Mouse (Mus musculus) forelimb bud, embryonic 11.5 days (tissue): ENCODE results near the gene Arid5b.

Experiments used
- DNase-seq: peaks from one replicate; pipeline ENCODE4 v3.0.0-alpha.2; 2012; ENCODE audit warnings: low read depth, low spot score

Gene Arid5b

GRCm38 (mm10) chr10:68087722-68088121 is 190.8 kb downstream of the Arid5b start:
- no peak for DNase-seq

- no peak for DNase-seq
These were observed 191.6 kb downstream of the Arid5b start for GRCm38 (mm10) chr10:68086973-68087372.

- DNase-seq: no peak
These were observed 193.0 kb downstream of the Arid5b start for GRCm38 (mm10) chr10:68085574-68085973.

DNA sequence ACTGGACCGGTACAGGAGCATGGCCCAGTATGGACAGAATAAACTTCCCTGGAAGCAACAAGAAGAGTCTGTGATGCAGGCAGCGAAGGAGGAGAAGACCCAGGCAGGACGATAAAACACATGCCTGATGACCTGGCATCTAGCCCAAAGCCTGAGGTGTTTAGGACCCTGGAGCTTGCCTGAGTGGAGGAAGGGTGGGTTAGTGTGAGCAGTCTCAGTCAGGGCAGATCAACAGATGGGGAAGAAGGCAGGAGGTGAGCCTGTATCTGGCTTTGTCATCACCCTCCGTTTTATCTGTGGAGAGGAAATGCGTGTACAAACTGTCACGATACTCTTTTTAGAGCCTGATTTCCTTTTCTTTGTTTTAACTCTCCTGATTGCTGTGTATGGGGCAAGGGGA is 196.8 kb downstream of the Arid5b start:
- DNase-seq: no peak

DNA sequence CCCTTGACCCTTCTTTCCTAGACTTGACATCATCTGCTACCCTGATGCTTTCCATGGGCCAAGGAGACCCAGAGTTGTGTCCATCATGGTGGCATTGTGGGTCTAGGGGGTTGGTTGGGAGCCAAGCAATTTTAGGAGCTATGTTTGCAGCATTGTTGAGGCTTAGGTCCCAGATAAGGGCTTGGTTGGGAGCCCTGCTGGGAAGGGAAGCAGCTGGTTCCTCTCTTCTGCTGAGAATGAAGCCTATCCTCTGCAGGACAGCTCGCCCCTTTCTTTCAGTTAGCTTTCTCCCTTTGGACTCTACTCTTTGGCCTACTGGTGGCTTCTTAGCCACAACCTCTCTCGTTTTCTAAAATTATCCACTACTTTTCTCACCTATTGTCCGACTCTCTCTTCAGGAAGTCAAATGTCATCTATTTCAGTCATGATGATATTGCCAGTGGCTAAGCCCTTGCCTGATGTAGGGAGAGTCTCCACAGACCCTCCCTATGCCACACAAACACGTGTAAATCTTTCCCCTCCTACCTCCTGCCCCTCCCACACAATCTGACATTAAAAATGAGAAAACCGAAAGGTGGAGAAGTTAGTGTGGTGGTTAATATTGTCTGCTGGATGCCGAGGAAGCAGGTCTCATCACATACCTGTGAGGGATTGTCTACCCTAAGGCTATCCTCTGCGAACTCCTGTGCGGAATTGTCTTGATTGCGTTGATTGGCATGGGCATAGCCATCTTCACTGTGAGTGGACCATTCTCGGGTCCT is 198.4 kb downstream of the Arid5b start:
- DNase-seq: no peak

- DNase-seq: no peak
These were observed 199.8 kb downstream of the Arid5b start for GRCm38 (mm10) chr10:68078708-68079107.

DNA sequence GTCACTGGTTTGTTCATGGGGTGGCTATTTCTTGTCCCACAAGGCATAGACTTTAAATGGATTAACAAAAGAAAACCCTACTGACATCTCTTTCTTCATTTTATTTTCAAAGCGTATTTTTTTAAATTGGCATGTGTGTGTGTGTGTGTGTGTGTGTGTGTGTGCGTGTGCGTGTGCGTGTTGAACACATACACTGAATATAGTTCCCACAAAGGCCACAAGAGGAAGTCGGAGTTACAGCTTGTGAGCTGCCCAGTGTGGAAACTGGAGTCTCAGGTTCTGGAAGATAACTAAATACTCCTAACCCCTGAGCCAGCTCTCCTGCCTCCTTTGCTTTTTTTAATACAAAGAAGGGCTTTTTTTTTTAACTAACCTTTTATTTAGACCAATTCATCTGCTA is 203.4 kb downstream of the Arid5b start:
- DNase-seq: no peak

GRCm38 (mm10) chr10:68074291-68074690 is 204.2 kb downstream of the Arid5b start:
- no peak for DNase-seq

DNA sequence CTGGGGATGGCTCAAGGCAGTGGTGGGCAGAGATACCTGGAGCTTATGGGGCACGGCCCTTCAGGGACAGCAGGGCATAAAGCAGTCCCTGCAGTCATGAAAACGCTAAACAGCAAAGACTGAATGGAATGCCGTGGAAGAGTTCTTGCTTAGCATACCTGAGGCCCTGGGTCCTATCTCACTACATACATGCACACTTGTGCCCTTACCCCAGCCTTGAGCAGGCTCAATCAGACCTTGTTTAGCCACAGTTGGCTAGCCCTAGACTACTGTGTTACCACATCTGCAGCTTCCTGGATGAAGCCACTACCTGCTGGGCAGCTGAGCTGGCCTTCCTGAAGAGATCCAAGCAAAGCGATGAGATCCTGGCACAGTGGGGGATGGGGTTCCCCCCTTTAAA is 205.9 kb downstream of the Arid5b start:
- no peak for DNase-seq

- no peak for DNase-seq
These were observed 207.5 kb downstream of the Arid5b start for GRCm38 (mm10) chr10:68071041-68071440.

DNA sequence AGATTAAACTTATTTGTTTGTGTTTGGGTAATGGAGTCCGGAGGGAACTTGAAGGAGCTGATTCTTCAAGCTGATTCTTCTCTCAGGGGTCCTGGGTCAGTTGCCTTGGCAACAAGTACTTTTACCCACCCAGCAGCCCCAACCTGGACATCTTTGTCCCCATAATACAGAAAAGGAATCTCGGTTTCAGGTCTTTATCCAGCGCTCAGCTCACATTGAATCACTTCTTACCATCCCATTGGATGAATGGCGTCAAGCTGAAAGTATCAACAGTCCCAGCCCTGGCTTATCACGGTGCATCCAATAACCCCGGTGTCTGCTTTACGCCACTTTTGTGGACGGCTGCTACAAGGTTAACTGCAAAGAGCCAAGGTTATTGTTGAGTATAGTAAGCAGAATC is 210.1 kb downstream of the Arid5b start:
- DNase-seq: no peak

DNA sequence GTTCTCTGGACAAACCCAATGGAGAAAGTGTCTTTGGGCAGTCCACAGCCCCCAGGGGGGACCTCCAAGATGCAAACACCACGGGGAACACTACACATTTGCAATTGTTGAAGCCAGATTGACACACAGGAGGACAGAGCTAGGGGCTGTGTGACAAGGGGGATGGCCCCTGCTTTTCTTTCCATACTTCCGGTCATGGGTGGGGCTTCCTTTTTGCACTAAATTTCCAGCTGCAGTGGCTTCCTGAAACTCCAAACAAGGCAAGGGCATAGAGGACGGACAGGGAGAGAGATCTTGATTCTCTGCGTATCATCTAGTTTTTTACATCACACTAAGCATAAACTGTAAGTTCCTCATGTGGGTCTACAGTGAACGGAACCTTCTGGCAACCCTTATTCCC is 210.6 kb downstream of the Arid5b start:
- DNase-seq: no peak

DNA sequence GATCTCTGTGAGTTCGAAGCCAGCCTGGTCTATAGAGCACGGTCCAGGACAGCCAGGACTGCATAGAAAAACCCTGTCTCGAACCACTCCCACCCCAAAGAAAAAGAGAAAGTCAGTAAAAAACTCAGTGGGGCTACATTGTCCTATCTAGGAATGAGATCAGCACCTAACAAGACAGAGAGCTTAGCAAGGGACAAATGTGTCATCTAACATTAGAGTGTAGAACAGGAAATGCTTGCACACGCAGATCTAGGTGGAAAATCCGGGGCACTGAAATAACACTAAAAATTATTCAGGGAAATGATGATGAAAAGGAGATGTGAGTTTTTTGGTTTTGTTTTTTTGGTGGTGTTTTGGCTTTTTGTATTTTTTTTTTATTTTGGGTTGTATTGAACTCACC is 212.4 kb downstream of the Arid5b start:
- no peak for DNase-seq

GRCm38 (mm10) chr10:68064571-68064970 is 214.0 kb downstream of the Arid5b start:
- DNase-seq: no peak

DNA sequence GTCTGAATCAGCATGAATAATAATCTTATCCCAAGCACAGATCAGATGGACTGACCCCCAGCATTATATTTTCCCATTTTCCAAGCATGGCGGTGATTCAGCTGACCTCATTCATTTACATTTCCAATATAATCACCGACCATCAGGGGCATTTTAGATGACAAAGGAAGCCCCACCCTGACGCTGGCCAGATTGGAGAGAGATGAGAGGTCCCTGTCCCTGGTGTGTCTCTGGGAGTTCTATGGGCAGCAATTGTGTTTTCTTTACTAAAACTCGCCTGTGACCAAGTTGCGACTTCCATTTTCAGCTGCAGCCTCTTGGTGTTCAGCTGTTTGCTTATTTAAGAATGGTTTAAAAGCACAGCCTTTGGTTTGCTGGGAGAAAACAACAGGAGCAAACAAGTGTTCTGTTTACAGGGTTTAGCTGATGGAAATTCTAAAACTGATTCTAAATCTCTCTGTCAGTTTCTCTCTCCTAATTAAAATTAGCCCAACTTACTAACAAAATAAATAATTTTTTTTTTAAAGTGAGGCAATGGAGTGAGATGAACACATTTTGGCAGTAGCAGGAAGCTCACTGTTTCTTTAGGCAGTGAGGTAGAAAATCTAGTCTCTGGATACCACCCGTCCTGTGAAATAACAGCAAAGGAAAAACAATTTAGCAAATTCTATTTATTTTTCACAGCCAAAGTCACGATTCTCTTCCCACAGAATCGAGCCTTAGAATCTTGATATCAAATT is 214.6 kb downstream of the Arid5b start:
- no peak for DNase-seq

- no peak for DNase-seq
These were observed 217.3 kb downstream of the Arid5b start for GRCm38 (mm10) chr10:68061249-68061615.

- DNase-seq: no peak
These were observed 217.8 kb downstream of the Arid5b start for GRCm38 (mm10) chr10:68060590-68061248.

DNA sequence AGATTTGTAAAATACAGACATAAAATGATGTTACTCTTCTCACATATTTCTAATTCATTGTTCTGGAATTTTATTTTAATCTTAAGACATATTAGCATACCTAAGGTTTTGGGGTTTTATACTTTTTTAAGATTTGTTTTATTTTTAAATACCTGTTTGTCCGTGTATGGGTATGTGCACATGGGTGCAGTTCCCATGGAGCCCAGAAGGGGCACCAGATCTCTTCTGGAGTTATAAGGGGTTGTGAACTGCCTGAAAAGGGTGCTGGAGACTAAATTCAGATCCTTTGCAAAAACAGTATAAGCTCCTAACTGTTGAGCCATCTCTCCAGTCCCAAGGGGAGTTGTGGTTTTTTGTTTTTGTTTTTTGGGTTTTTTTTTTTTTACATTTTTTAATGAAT is 220.2 kb downstream of the Arid5b start:
- DNase-seq: no peak

DNA sequence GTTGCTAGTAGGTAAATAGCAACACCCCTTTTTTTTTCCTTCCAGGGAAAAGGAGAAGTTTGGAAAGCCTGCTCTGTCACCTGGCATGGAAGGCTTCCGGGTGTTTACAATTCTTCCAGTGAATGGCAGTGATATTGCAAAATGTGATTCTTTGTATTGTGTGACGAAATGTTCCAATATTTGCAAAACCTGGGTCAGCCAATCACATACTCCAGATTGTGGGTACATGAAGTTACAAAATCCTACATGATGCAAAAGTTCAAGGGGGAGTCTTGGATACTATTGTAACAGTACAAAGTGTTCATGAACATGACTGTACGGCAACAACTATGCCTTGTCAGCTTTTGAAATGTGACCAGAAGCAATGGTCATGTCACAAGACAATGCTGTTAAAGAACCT is 220.7 kb downstream of the Arid5b start:
- no peak for DNase-seq

GRCm38 (mm10) chr10:68054706-68055105 is 223.8 kb downstream of the Arid5b start:
- DNase-seq: no peak

DNA sequence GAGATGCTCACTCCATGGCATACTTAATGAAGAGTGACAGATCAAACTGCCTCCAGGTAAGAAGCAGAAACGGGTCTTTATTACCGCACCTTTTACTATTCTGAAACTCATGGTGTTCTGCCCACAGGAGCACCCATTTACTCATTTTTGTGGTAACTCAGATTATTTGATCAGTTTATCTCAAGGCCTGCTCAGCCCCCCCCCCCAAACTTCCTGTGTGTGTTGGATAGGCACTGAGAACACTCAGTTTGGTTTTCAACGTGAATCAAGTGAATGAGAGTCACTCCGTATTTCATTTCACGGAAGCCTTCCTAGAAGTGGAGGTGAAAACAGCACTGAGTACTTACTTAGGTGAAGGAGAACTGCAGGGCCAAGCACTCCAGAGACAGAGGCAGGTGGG is 224.4 kb downstream of the Arid5b start:
- no peak for DNase-seq

DNA sequence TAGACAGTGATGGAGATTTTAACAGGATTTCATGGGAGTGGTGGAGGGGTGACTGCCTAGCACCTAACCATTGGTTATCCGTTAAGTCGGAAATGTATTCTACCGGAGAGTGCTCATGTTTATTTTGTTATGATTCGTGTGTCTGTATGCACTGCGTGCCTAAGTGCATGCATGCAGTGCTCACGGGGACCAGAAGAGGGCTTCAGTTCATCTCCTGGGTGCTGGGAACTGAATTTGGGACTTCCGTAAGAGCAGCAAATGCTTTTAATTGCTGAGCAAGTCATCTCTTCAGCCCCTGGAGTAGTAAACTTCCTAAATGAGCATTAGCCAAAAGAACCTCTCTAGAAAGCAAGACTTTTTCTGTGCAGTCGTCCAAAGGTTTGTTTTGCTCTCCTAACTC is 226.2 kb downstream of the Arid5b start:
- no peak for DNase-seq
